Mouse (Mus musculus) embryonic facial prominence, embryonic 15.5 days (tissue): Measurements from ENCODE around the gene Gtf2h5. TPM values are rescaled to one million over a fixed set of nuclear protein-coding genes. Genes with fewer than 3 reads are reported as not detected.

ENCODE experiments used
- microRNA-seq: library from miRNA; unstranded; fragments of <30 nt; microRNA quantifications from one replicate; pipeline ENCODE4, GENCODE M21; 2016; ENCODE audit warnings: borderline number of aligned reads
- polyA plus RNA-seq: library from polyadenylated mRNA; unstranded; fragments of >200 nt; fragmentation: Nextera tagmentation; extraction: Ambion mirVana; gene quantifications from 2 replicates; pipeline ENCODE4 v1.2.1, GENCODE M21; 2015

Gtf2h5 gene
- polyA plus RNA-seq, 1 experiment from 2014 or later: 165 TPM

Small RNA genes within 50 kb of the gene (microRNA-seq; reads per million reads assigned to microRNA genes)
- not detected for gene Gm22774

Other genes starting within 250 kb of the Gtf2h5 start
- 31.0 and 33.3 TPM in 2 replicates for gene Snx9, start 238.5 kb upstream of the Gtf2h5 start, polyA plus RNA-seq
- gene Synj2, start 138.5 kb upstream of the Gtf2h5 start, polyA plus RNA-seq: 3.1 and 4.0 TPM in 2 replicates
- gene Serac1, start within 50 bp of the Gtf2h5 start, polyA plus RNA-seq: 3.9 and 5.4 TPM in 2 replicates
- gene Tulp4, start 26.7 kb downstream of the Gtf2h5 start, polyA plus RNA-seq: 89.8 and 101 TPM in 2 replicates
- gene Tmem181a, start 177.1 kb downstream of the Gtf2h5 start, polyA plus RNA-seq: 19.4 and 21.0 TPM in 2 replicates
- gene Dynlt1a, start 237.7 kb downstream of the Gtf2h5 start, polyA plus RNA-seq: 14.8 and 17.2 TPM in 2 replicates